Mouse (Mus musculus) olfactory bulb, adult 2 months (tissue): ENCODE data around the gene Dgkk.

ENCODE experiments used
- CTCF ChIP-seq: fragments of 200-500 bp; IDR thresholded peaks from 2 replicates; pipeline ENCODE4 v1.5.1; 2012; ENCODE audit warnings: low read depth, mild to moderate bottlenecking, low read length, moderate library complexity; ENCODE audit not compliant: insufficient read depth
- POLR2A ChIP-seq: fragments of 200-500 bp; IDR thresholded peaks from 2 replicates; pipeline ENCODE4 v1.6.1; 2012; ENCODE audit warnings: mild to moderate bottlenecking, low read depth, low read length, moderate library complexity; ENCODE audit not compliant: insufficient read depth

GRCm38 (mm10) chrX:6779969-6780539, 948 bp downstream of the Dgkk start:
- no peak for TF ChIP-seq POLR2A
- no peak for TF ChIP-seq CTCF
